Mouse (Mus musculus): ENCODE results near the gene Mta3.

DNA sequence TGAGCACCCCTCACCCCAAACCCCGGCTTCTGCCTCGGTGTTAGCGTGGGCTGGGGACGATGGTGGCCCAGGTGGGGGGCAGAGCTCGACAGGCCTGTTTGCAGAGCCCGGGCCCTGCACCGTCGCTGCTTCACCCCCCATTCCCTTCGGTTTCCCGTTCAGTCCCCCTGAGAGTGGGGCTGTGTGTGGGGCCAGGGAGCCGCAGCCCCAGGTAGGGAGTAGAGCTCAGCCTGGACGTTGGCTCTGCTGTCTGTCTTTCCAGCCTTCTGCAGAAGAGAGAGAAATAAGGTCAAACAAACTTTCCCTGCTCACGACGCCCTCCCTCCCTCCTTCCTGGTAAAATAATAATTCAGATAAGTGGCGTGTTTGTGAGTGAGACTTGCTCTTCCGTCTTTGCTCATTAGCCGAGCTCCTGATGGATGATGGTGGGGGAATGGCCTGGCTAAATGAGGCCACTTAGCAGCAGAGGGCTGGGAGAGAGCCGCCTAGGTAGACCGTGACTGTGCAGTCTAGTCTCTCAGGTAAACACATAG is 697 bp downstream of the Mta3 start:
- no peak for TF ChIP-seq CTCF (conservative IDR thresholded peaks at IDR 0.05; ENCODE audit: insufficient read depth, insufficient read length, low read depth, low read length)
- TF ChIP-seq POLR2A (IDR thresholded peaks at IDR 0.05; ENCODE audit: low read depth, low read length): no peak

All from kidney, adult 2 months (tissue).